Mouse (Mus musculus): Measurements from ENCODE around the gene Scgb1c1. TPM values are rescaled to one million over a fixed set of nuclear protein-coding genes. Genes with fewer than 3 reads are reported as not detected.
A peak's percentile ranks its signal among the peaks of the same experiment; 100 is the strongest.

Scgb1c1 gene
- polyA plus RNA-seq, 1 experiment from 2014 or later: not detected

- Histone ChIP-seq H3K4me3 (ENCODE audit: low read depth, low read length) (no peak overlapping the region), H3K4me2 (peak overlapping the region; percentile 91), H3K4me1 (ENCODE audit: control insufficient read depth, insufficient read depth, low read length) (peaks cover 16% of the 10 kb centered on the region), H3K36me3 (ENCODE audit: control insufficient read depth, insufficient read depth, low read length) (peaks cover 22% of the 10 kb centered on the region), H3K9me3 (replicated peaks; ENCODE audit: control insufficient read depth, low read length) (no peaks in the 10 kb centered on the region), H3K27me3 (ENCODE audit: control insufficient read depth, insufficient read depth, low read length) (no peaks in the 10 kb centered on the region), H3K9ac (ENCODE audit: low read depth, low read length) (peak overlapping the region; percentile 94; the same call in 1 of the 2 replicates), H3K27ac (ENCODE audit: low read depth, low read length) (no peak overlapping the region)
- WGBS (ENCODE audit: insufficient replicate concordance): 95% methylated on average over 8 of the region's 8 CpGs
- no peak for ATAC-seq (replicated peaks; ENCODE audit: insufficient number of reproducible peaks, low FRiP score, low TSS enrichment)
Observed at GRCm38 (mm10) chr7:140858746-140859145, 13.4 kb downstream of the Scgb1c1 start.

- no peak overlapping the region for H3K4me2 ChIP-seq
- 78% methylated on average over 6 of the region's 6 CpGs for WGBS (ENCODE audit: insufficient replicate concordance)
- ATAC-seq (replicated peaks; ENCODE audit: insufficient number of reproducible peaks, low FRiP score, low TSS enrichment): no peak
- no peak overlapping the region for H3K4me3 ChIP-seq (ENCODE audit: low read depth, low read length)
- H3K9me3 ChIP-seq (replicated peaks; ENCODE audit: control insufficient read depth, low read length): no peaks in the 10 kb centered on the region
- H3K27me3 ChIP-seq (ENCODE audit: control insufficient read depth, insufficient read depth, low read length): no peaks in the 10 kb centered on the region
- H3K9ac ChIP-seq (ENCODE audit: low read depth, low read length): no peak overlapping the region
- H3K4me1 ChIP-seq (ENCODE audit: control insufficient read depth, insufficient read depth, low read length): peaks cover 14% of the 10 kb centered on the region
- no peak overlapping the region for H3K27ac ChIP-seq (ENCODE audit: low read depth, low read length)
- H3K36me3 ChIP-seq (ENCODE audit: control insufficient read depth, insufficient read depth, low read length): peaks cover 23% of the 10 kb centered on the region
Observed at GRCm38 (mm10) chr7:140859997-140860396, 14.7 kb downstream of the Scgb1c1 start.

- no peak overlapping the region for H3K4me3 ChIP-seq (ENCODE audit: low read depth, low read length)
- no peak for ATAC-seq (replicated peaks; ENCODE audit: insufficient number of reproducible peaks, low FRiP score, low TSS enrichment)
- H3K9me3 ChIP-seq (replicated peaks; ENCODE audit: control insufficient read depth, low read length): no peaks in the 10 kb centered on the region
- H3K27me3 ChIP-seq (ENCODE audit: control insufficient read depth, insufficient read depth, low read length): no peaks in the 10 kb centered on the region
- H3K27ac ChIP-seq (ENCODE audit: low read depth, low read length): no peak overlapping the region
- H3K4me1 ChIP-seq (ENCODE audit: control insufficient read depth, insufficient read depth, low read length): peaks cover 9% of the 10 kb centered on the region
- WGBS (ENCODE audit: insufficient replicate concordance): 87% methylated on average over 5 of the region's 5 CpGs
- no peak overlapping the region for H3K9ac ChIP-seq (ENCODE audit: low read depth, low read length)
- no peak overlapping the region for H3K4me2 ChIP-seq
- H3K36me3 ChIP-seq (ENCODE audit: control insufficient read depth, insufficient read depth, low read length): peaks cover 26% of the 10 kb centered on the region
Observed at GRCm38 (mm10) chr7:140860728-140861127, 15.4 kb downstream of the Scgb1c1 start.

- Histone ChIP-seq H3K4me2 (no peak overlapping the region), H3K36me3 (ENCODE audit: control insufficient read depth, insufficient read depth, low read length) (peaks cover 25% of the 10 kb centered on the region), H3K27ac (ENCODE audit: low read depth, low read length) (no peak overlapping the region), H3K27me3 (ENCODE audit: control insufficient read depth, insufficient read depth, low read length) (no peaks in the 10 kb centered on the region), H3K9me3 (replicated peaks; ENCODE audit: control insufficient read depth, low read length) (no peaks in the 10 kb centered on the region), H3K4me3 (ENCODE audit: low read depth, low read length) (no peak overlapping the region), H3K4me1 (ENCODE audit: control insufficient read depth, insufficient read depth, low read length) (no peaks in the 10 kb centered on the region), H3K9ac (ENCODE audit: low read depth, low read length) (no peak overlapping the region)
- ATAC-seq (replicated peaks; ENCODE audit: insufficient number of reproducible peaks, low FRiP score, low TSS enrichment): no peak
- 88% methylated on average over 12 of the region's 12 CpGs for WGBS (ENCODE audit: insufficient replicate concordance)
Observed at GRCm38 (mm10) chr7:140864761-140865160, 19.4 kb downstream of the Scgb1c1 start.

GRCm38 (mm10) chr7:140874224-140874623 is 28.9 kb downstream of the Scgb1c1 start:
- H3K27me3 ChIP-seq (ENCODE audit: control insufficient read depth, insufficient read depth, low read length): no peaks in the 10 kb centered on the region
- no peaks in the 10 kb centered on the region for H3K9me3 ChIP-seq (replicated peaks; ENCODE audit: control insufficient read depth, low read length)
- H3K27ac ChIP-seq (ENCODE audit: low read depth, low read length): no peak overlapping the region
- H3K4me2 ChIP-seq: no peak overlapping the region
- no peak overlapping the region for H3K4me3 ChIP-seq (ENCODE audit: low read depth, low read length)
- WGBS (ENCODE audit: insufficient replicate concordance): 88% methylated on average over 4 of the region's 4 CpGs
- ATAC-seq (replicated peaks; ENCODE audit: insufficient number of reproducible peaks, low FRiP score, low TSS enrichment): no peak
- H3K4me1 ChIP-seq (ENCODE audit: control insufficient read depth, insufficient read depth, low read length): no peaks in the 10 kb centered on the region
- peaks cover 4% of the 10 kb centered on the region; the same call in 1 of the 2 replicates for H3K36me3 ChIP-seq (ENCODE audit: control insufficient read depth, insufficient read depth, low read length)
- no peak overlapping the region for H3K9ac ChIP-seq (ENCODE audit: low read depth, low read length)

- H3K4me3 ChIP-seq (ENCODE audit: low read depth, low read length): no peak overlapping the region
- ATAC-seq (replicated peaks; ENCODE audit: insufficient number of reproducible peaks, low FRiP score, low TSS enrichment): no peak
- H3K4me1 ChIP-seq (ENCODE audit: control insufficient read depth, insufficient read depth, low read length): peaks cover 2% of the 10 kb centered on the region; the same call in 1 of the 2 replicates
- no peak overlapping the region for H3K9ac ChIP-seq (ENCODE audit: low read depth, low read length)
- peaks cover 2% of the 10 kb centered on the region; the same call in 1 of the 2 replicates for H3K36me3 ChIP-seq (ENCODE audit: control insufficient read depth, insufficient read depth, low read length)
- H3K27me3 ChIP-seq (ENCODE audit: control insufficient read depth, insufficient read depth, low read length): no peaks in the 10 kb centered on the region
- H3K9me3 ChIP-seq (replicated peaks; ENCODE audit: control insufficient read depth, low read length): no peaks in the 10 kb centered on the region
- H3K4me2 ChIP-seq: no peak overlapping the region
- H3K27ac ChIP-seq (ENCODE audit: low read depth, low read length): no peak overlapping the region
- WGBS (ENCODE audit: insufficient replicate concordance): 84% methylated on average over 6 of the region's 6 CpGs
Observed at GRCm38 (mm10) chr7:140877364-140877763, 32.0 kb downstream of the Scgb1c1 start.

- 82% methylated on average over 7 of the region's 7 CpGs for WGBS (ENCODE audit: insufficient replicate concordance)
- H3K36me3 ChIP-seq (ENCODE audit: control insufficient read depth, insufficient read depth, low read length): peaks cover 2% of the 10 kb centered on the region; the same call in 1 of the 2 replicates
- ATAC-seq (replicated peaks; ENCODE audit: insufficient number of reproducible peaks, low FRiP score, low TSS enrichment): no peak
- no peak overlapping the region for H3K27ac ChIP-seq (ENCODE audit: low read depth, low read length)
- no peak overlapping the region for H3K9ac ChIP-seq (ENCODE audit: low read depth, low read length)
- peaks cover 7% of the 10 kb centered on the region; the same call in 1 of the 2 replicates for H3K4me1 ChIP-seq (ENCODE audit: control insufficient read depth, insufficient read depth, low read length)
- no peak overlapping the region for H3K4me3 ChIP-seq (ENCODE audit: low read depth, low read length)
- no peak overlapping the region for H3K4me2 ChIP-seq
- H3K27me3 ChIP-seq (ENCODE audit: control insufficient read depth, insufficient read depth, low read length): no peaks in the 10 kb centered on the region
- no peaks in the 10 kb centered on the region for H3K9me3 ChIP-seq (replicated peaks; ENCODE audit: control insufficient read depth, low read length)
Observed at GRCm38 (mm10) chr7:140879355-140879754, 34.0 kb downstream of the Scgb1c1 start.

GRCm38 (mm10) chr7:140880419-140880818 is 35.1 kb downstream of the Scgb1c1 start:
- peaks cover 7% of the 10 kb centered on the region; the same call in 1 of the 2 replicates for H3K4me1 ChIP-seq (ENCODE audit: control insufficient read depth, insufficient read depth, low read length)
- 0 out of 2 replicates have a peak, but pooled peaks cover under 1% of the 10 kb centered on the region for H3K36me3 ChIP-seq (ENCODE audit: control insufficient read depth, insufficient read depth, low read length)
- H3K27ac ChIP-seq (ENCODE audit: low read depth, low read length): no peak overlapping the region
- peak overlapping the region; percentile 78 for H3K4me2 ChIP-seq
- H3K9ac ChIP-seq (ENCODE audit: low read depth, low read length): no peak overlapping the region
- no peaks in the 10 kb centered on the region for H3K9me3 ChIP-seq (replicated peaks; ENCODE audit: control insufficient read depth, low read length)
- peak overlapping the region; percentile 72; the same call in 1 of the 2 replicates for H3K4me3 ChIP-seq (ENCODE audit: low read depth, low read length)
- no peak for ATAC-seq (replicated peaks; ENCODE audit: insufficient number of reproducible peaks, low FRiP score, low TSS enrichment)
- H3K27me3 ChIP-seq (ENCODE audit: control insufficient read depth, insufficient read depth, low read length): no peaks in the 10 kb centered on the region
- 83% methylated on average over 3 of the region's 3 CpGs for WGBS (ENCODE audit: insufficient replicate concordance)

GRCm38 (mm10) chr7:140880865-140881515 is 35.6 kb downstream of the Scgb1c1 start:
- 18% methylated on average over 8 of the region's 8 CpGs for WGBS (ENCODE audit: insufficient replicate concordance)
- H3K9ac ChIP-seq (ENCODE audit: low read depth, low read length): peak overlapping the region; percentile 72; the same call in 1 of the 2 replicates
- H3K4me1 ChIP-seq (ENCODE audit: control insufficient read depth, insufficient read depth, low read length): peaks cover 7% of the 10 kb centered on the region; the same call in 1 of the 2 replicates
- no peaks in the 10 kb centered on the region for H3K9me3 ChIP-seq (replicated peaks; ENCODE audit: control insufficient read depth, low read length)
- H3K4me2 ChIP-seq: peak overlapping the region; percentile 78
- H3K36me3 ChIP-seq (ENCODE audit: control insufficient read depth, insufficient read depth, low read length): 0 out of 2 replicates have a peak, but pooled peaks cover 3% of the 10 kb centered on the region
- peak overlapping the region; percentile 64; the same call in 1 of the 2 replicates for H3K27ac ChIP-seq (ENCODE audit: low read depth, low read length)
- H3K4me3 ChIP-seq (ENCODE audit: low read depth, low read length): peak overlapping the region; percentile 72
- H3K27me3 ChIP-seq (ENCODE audit: control insufficient read depth, insufficient read depth, low read length): no peaks in the 10 kb centered on the region
- ATAC-seq (replicated peaks; ENCODE audit: insufficient number of reproducible peaks, low FRiP score, low TSS enrichment): no peak
